Mouse (Mus musculus) limb, embryonic 13.5 days (tissue): Measurements from ENCODE around the gene Lsmem1. TPM values are rescaled to one million over a fixed set of nuclear protein-coding genes. Genes with fewer than 3 reads are reported as not detected.

Experiments used
- microRNA counts: library from miRNA; unstranded; fragments of <30 nt; microRNA quantifications from one replicate; lab custom pipeline; 2016
- microRNA-seq: library from miRNA; unstranded; fragments of <30 nt; microRNA quantifications from one replicate; pipeline ENCODE4, GENCODE M21; 2016
- polyA plus RNA-seq: library from polyadenylated mRNA; unstranded; fragments of >200 nt; fragmentation: Nextera tagmentation; extraction: Ambion mirVana; gene quantifications from 2 replicates; pipeline ENCODE4 v1.2.1, GENCODE M21; 2015

Gene Lsmem1
- polyA plus RNA-seq, 1 experiment from 2014 or later, result 0.67 TPM

MicroRNAs encoded within 50 kb of the gene (microRNA counts, 519-probe panel; counts per million panel counts)
- microRNA mmu-miR-1938 (lab: Ali Mortazavi, UCI), result not detected

Small RNA genes within 50 kb of the gene (microRNA-seq; reads per million reads assigned to microRNA genes)
- not detected for gene Mir1938

Other genes with a start within 250 kb of the Lsmem1 start
- gene Arl4a, start 161.5 kb downstream of the Lsmem1 start, polyA plus RNA-seq, result 55.4 and 55.8 TPM in 2 replicates
- gene Scin, start 65.3 kb downstream of the Lsmem1 start, polyA plus RNA-seq, result 10.0 and 12.3 TPM in 2 replicates
- 109 and 118 TPM in 2 replicates for gene Ifrd1, start 49.0 kb upstream of the Lsmem1 start, polyA plus RNA-seq
- 36.4 and 37.6 TPM in 2 replicates for gene Zfp277, start 246.4 kb upstream of the Lsmem1 start, polyA plus RNA-seq
- gene Dock4, start 246.5 kb upstream of the Lsmem1 start, polyA plus RNA-seq, result 19.1 and 20.5 TPM in 2 replicates